Mouse (Mus musculus) mature B cell (primary cell): ENCODE data around the gene Opcml.

ENCODE experiments used
- in situ Hi-C: fragments of 300-500 bp; cut with MboI; formaldehyde crosslinking; loops from 2 replicates; pipeline ENCODE4 v1.14.3; 2019

Opcml gene

DNA sequence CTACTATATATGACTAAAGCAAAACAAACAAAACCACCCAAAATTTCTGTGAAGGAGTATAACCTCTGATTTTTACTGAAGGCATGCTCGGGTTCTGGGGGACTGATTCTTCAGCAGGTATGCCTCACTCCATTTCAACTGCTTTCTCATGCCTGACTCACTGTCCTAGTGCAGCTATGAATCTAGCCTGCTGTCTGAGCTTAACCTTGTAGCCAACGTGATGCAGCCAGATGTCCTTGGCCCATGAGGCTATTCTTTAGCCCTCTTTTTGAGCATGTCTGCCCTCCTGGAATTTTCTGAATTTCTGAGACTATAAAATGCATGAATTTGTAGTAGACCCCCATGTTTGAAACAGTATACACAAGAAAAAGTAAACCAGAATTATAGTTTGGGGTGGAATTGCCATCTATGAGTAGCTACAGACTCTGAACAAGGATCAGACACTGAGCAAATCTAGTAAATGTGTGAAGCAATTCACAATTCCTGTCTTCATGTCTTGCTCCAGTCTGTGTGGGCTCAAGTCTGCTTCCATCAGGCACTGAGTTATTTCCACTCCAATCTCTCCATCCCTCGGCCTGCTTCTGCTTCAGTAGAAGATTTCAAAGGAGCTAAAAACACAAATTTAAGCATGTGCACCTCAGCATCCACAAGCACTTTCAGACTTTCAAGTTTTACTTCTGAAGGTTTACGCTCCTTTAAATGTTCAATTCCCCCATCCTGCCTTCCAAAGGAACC lies 528.6 kb downstream of the Opcml start:
- in situ Hi-C loops, result no loop called here

DNA sequence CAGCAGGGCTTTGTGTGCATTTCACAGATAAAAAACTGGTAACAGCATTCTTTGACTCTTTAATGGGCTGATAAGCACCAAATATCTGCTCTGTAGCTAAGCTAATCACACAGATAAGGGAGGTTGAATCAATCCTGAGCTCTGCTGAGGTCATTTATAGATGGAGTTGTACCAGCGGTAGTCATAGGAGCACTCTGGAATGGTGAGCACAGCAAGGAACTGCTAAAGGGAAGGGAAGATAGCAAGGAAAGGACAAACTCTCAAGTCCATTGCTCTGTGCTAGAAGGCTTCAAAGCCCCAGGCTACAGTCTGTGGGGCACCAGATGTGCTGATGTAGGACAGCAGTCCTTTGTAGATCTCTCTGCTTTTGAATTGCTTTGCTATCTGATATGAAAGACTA lies 529.2 kb downstream of the Opcml start:
- in situ Hi-C loops, result no loop called here

- in situ Hi-C loops, result no loop called here
Observed at GRCm38 (mm10) chr9:28327985-28328384, 537.4 kb downstream of the Opcml start.

DNA sequence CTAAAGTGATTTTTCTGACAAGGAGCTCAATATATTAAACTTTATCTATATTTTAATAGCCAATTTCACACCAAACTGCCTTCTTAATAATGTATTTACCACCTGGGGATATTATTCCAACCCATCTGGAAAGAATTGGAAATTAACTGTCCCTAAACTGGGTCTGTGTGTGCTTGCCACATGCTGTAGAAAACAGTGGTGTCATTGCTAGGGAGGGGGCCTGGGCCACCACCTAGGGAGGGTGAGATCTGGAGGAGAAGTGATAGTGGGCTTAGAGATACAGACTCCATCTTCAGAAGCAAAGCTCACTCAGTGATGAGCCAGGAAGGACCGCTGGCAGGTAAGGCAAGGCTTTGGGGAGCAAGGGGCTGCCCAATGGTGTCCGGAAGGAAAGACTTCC lies 537.9 kb downstream of the Opcml start:
- in situ Hi-C loops, result no loop called here

DNA sequence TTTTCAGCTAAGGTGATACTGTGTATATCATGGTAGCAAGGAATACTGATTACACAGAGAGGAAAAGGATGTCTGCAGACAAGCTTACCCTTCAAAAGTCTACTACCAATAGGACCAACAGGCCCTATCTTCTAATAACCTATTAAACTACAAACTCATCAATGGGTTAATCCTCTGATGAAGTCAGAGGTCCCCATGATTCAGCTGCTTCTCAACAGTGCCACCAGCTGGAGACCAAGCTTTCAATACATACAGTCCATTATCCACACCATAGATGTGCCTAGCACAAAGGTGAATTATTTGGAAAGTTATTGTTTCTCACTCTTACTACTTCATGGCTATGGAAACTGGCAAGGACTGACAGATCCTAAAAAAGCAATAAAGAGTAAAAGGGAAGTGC lies 538.9 kb downstream of the Opcml start:
- in situ Hi-C loops, result no loop called here

DNA sequence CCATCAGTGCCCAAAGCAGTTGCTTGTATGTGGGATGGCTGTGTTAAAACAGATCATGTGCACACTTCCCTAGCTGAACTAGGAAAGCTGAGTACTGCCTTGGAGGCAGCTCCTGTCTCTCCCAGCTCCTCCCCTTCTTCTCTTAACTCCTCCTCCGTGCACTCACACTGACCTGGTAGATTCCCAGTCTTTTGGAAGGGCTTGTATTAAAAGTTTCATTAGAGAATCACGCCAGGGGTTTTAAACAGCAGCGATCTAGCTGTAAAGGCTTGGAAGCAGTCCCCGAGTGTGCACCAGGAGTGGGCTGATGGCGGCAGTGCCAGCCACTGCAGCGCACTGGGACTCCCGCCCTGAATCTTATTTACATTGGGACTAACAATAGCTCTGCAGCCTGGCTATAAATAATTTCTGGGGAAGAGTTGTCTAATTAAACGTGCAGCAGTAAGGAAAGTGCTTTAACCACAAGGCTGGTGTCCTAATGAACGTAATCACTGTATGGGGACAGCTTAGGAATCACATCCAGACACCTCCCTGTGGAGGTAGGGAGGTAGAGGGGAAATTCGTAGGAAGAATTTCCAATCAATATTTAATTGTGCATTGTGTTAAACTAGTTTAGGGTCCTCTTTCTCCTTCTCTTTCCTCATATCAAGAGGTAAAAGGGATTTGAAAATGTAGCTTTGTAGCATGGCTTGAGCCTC lies 546.1 kb downstream of the Opcml start:
- in situ Hi-C loops, result no loop called here

DNA sequence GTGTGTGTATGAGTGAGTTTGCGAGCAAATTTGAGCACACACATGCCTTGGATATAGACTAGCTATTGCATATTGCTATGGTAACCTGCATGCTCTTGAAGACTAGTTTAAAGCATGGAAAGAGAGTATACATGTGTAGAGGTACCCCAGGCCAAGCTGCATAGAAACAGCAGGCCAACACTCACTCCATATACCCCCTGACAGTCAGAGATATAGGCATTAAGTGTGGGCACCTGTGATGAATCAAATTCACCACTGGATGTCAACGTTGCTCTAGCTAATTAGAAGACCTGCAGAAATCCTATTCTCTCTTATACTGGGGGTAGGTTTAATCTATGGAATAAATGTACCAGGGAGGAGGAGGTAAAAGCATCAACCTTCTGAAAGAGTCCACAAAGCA lies 547.3 kb downstream of the Opcml start:
- in situ Hi-C loops, result no loop called here

DNA sequence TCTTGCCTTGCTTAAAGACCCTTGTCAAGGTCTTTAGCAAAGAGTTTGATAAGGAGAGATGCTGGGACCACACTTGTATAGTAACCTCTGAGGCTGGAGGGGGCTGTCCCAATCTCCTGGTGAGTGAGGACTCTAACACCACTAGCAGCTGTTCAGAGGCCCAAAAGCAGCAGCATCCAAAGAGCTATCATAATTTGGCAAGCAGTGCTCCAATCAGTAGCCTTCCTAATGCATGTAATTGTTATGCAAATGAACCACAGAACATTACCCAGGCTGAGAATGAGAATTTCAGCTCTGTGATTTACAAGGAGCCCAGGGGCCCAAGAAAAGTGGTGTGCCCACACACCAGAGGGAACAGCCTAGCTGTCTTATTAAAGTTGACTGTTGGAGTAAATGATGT lies 564.4 kb downstream of the Opcml start:
- in situ Hi-C loops, result no loop called here

DNA sequence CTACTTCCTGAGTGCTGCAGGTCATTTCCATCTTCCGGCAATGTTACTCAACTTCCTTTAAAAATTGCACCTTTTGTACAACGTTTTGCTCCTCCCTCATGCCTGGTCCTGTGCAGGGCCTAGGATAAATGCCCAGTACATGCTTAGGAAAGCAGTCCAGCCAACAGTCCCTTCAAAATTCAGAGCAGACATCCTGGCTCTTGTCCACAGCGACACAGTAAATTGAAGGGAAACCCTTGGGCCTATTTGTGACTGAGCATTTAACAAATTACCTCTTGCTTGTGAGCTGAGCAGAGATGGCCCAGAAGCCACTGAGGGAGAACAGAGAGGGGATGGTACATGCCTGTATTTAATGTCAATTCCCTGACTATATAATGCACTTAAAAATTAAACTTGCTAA lies 567.4 kb downstream of the Opcml start:
- in situ Hi-C loops, result no loop called here

DNA sequence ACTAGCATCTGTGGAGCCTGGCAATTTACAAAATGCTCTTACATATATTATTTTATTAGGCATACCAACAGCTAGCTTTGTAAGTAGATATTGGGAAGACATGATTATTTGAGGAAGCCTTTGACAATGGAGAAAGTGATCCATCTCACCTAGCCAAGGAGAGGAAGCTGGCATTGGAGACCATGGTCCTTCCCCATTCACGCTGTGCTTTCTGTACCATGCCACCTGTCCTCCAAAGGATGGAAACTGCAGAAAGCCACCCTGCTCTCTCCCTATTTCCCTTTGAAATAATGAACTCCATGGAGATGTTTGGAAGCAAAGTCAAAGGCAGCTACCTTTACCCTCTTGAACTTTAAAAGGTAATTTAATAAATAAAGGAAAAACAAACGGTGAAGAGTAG lies 570.1 kb downstream of the Opcml start:
- in situ Hi-C loops, result no loop called here

- in situ Hi-C loops, result no loop called here
Observed at GRCm38 (mm10) chr9:28364473-28365159, 574.0 kb downstream of the Opcml start.

DNA sequence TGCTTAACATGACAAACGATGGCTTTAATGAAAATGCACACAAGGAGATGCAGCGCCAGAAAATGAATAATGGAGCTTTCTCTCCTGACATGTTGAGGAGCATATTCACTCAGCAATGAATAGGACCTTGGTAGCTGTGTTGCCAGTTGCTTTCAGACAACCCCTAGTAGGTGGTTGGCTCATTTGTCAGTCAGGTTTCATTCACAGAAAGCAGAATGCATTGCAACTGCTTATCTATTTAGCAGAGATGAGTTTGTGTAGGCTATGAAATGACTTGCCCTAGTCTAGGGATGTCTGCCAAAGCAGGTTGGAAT lies 574.5 kb downstream of the Opcml start:
- in situ Hi-C loops, result no loop called here

- in situ Hi-C loops, result no loop called here
Observed at GRCm38 (mm10) chr9:28386527-28387175, 596.1 kb downstream of the Opcml start.

GRCm38 (mm10) chr9:28395222-28395621 lies 604.6 kb downstream of the Opcml start:
- in situ Hi-C loops, result no loop called here

DNA sequence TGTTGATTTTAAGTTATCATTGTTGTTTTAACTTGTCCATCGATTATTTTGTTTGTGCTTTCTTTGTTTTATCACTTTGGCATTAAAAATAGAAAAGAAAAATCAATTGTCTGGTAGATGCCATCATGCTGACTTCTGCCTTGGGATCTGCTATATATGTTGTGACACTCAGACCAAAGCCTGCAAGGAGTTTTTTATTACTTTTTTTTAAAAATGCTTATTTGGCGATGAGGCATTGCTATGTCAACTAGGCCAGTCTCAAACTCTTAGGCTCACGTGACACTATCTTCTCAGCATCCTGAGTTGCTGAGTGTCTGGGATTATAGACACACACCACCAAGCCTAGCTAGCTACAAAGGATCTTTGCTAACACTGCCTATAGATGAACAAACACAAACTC lies 605.1 kb downstream of the Opcml start:
- in situ Hi-C loops, result no loop called here

DNA sequence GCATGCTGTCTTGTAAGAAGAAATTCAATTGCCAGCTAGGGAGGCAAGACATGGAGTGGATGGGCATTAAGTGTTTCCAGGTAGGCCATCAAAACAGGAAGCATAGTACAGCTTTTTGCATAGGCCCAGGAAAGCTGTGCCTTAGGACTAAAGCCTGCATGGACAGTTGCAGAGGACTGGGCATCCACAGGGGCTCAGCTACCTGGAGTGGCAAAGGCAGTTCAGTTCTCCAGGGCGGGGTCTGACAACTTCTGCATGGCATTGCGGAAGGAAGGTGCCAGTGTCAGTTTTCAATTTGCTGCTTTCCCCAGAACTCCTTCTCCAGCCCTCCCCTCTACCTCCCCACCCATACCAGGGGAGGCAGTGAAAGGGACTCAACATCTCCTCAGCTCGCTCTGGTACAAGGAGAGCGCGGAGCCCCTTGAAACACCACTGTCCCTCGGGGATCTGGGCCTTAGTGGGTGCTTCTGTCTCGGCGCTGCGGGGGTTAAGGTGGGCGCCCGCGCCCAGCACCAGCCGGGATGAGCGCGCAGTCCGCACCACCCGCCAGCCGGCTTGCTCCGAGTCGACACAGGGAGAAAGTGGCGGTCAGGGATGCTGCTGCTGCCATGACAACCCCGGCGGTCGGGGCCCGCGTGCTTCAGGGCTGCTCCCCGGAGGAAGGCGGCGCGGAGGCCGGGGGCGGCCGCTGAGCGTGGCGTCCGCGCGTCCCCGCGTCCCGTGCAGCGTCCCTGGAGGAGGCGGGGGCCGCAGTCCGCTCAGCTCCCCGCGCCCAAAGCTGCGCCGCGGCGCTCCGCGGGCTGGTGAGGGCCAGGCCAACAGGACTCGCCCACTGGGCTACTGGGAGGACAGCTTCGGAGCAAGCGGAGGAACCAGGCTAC lies 612.4 kb downstream of the Opcml start:
- in situ Hi-C loops, result no loop called here

DNA sequence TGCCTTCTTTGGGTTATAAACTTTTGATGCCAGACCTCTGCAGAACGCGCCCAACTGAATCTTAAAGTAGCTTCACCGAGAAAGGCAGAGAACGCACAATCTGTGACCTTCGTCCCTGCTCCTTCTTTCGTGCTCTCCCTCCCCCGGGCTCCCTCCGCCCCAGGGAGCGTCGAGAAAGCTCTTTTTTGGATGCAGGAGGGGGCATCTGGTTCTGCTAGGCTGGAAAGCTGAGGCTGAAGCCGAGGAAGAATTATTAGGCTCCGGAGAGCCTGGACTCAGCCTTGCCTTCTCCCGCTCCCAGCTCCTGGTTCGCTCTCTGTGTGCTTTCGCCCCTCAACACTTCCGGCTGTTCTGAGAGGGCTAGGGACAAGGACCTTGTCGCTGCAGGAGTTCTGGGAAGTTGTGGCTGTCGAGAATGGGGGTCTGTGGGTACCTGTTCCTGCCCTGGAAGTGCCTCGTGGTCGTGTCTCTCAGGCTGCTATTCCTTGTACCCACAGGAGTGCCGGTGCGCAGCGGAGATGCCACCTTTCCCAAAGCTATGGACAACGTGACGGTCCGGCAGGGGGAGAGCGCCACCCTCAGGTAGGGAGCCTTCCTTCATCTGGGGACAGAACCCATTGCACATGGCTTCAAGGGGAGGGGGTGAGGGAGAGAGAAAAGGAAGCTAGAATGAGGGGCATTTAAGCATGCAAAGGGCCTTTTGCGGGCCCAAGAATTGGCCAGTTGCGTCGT lies 613.4 kb downstream of the Opcml start:
- in situ Hi-C loops, result no loop called here

DNA sequence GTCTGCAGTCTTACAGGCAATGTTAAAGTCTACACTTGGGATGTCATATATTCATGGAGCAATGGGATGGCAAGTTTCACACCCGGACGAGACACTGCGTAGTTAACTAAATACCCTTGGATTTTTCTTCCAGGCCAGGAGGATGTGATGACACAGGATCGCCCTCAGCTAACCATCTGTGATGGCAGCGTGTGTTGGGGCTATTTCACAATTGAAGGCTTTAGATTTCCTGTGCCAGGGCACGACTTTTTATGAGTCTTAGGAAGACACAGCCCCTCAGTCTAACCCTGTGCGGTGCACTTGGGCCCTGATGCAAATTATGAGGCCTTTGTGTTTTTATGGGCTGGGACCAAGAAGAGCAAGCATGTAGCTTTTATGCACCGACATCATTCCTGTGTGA lies 614.0 kb downstream of the Opcml start:
- in situ Hi-C loops, result no loop called here

DNA sequence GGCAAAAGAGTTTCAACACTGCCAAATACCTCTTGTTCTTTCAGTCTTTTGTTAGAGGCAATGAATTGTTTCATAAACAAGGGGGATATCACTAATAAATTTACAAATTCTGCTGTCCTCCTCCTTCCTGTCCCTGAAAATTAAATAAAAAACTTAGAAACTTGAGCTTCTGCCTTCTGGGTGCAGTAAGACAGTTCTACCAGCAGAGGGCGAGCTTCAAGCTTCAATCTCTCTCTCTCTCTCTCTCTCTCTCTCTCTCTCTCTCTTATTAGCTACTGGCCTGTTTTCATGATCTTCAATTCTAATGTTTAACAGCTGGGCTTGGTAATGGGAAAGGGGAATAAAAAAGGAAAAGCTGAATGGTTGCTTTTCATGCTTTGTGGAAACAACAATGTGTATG lies 615.2 kb downstream of the Opcml start:
- in situ Hi-C loops, result no loop called here

GRCm38 (mm10) chr9:28420808-28421207 lies 630.2 kb downstream of the Opcml start:
- in situ Hi-C loops, result no loop called here

- in situ Hi-C loops, result no loop called here
Observed at GRCm38 (mm10) chr9:28423407-28423806, 632.8 kb downstream of the Opcml start.
